Mouse (Mus musculus) kidney, adult 8-10 months (tissue): ENCODE results near the gene Pou2f2.
A peak's percentile ranks its signal among the peaks of the same experiment; 100 is the strongest.

Experiments used
- DNase-seq, 2 experiments: peaks; one replicate each; pipeline ENCODE4 v3.0.0; 2022

Gene Pou2f2

GRCm38 (mm10) chr7:25141761-25142160 is 37.8 kb downstream of the Pou2f2 start:
- peak in 1 of 2 experiments; percentile 35 for DNase-seq

- DNase-seq: no peak
These were observed 42.0 kb downstream of the Pou2f2 start for GRCm38 (mm10) chr7:25137553-25137952.

GRCm38 (mm10) chr7:25133092-25134049 is 46.2 kb downstream of the Pou2f2 start:
- DNase-seq: peak; percentile 45 to 76

- no peak for DNase-seq
These were observed 47.1 kb downstream of the Pou2f2 start for GRCm38 (mm10) chr7:25132318-25132960.

GRCm38 (mm10) chr7:25131247-25131646 is 48.3 kb downstream of the Pou2f2 start:
- no peak for DNase-seq

- no peak for DNase-seq
These were observed 49.0 kb downstream of the Pou2f2 start for GRCm38 (mm10) chr7:25130565-25130964.

GRCm38 (mm10) chr7:25129390-25129979 is 50.0 kb downstream of the Pou2f2 start:
- DNase-seq: no peak

GRCm38 (mm10) chr7:25127971-25128370 is 51.6 kb downstream of the Pou2f2 start:
- no peak for DNase-seq

GRCm38 (mm10) chr7:25125716-25126281 is 53.7 kb downstream of the Pou2f2 start:
- no peak for DNase-seq

- DNase-seq: no peak
These were observed 58.2 kb downstream of the Pou2f2 start for GRCm38 (mm10) chr7:25121240-25121786.

- peak in 1 of 2 experiments; percentile 11 for DNase-seq
These were observed 59.3 kb downstream of the Pou2f2 start for GRCm38 (mm10) chr7:25120061-25120834.

GRCm38 (mm10) chr7:25112956-25113603 is 66.4 kb downstream of the Pou2f2 start:
- no peak for DNase-seq

GRCm38 (mm10) chr7:25112178-25112955 is 67.2 kb downstream of the Pou2f2 start:
- no peak for DNase-seq

GRCm38 (mm10) chr7:25110336-25110735 is 69.2 kb downstream of the Pou2f2 start:
- DNase-seq: no peak

- no peak for DNase-seq
These were observed 70.2 kb downstream of the Pou2f2 start for GRCm38 (mm10) chr7:25109355-25109754.

GRCm38 (mm10) chr7:25106790-25107502 is 72.6 kb downstream of the Pou2f2 start:
- DNase-seq: no peak

- peak; percentile 56 to 73 for DNase-seq
These were observed 73.9 kb downstream of the Pou2f2 start for GRCm38 (mm10) chr7:25105411-25106160.

GRCm38 (mm10) chr7:25099581-25099980 is 79.9 kb downstream of the Pou2f2 start:
- DNase-seq: no peak

GRCm38 (mm10) chr7:25098169-25098568 is 81.4 kb downstream of the Pou2f2 start:
- DNase-seq: no peak
